Mouse (Mus musculus) forebrain, embryonic 11.5 days (tissue): ENCODE measurements at regions not wholly inside any gene's neighbourhood (a gene's known extent, or its start where the extent isn't known, plus 50 kb on each side); places are given as distances from the start of the nearest gene placed in this dataset.

Source experiments
- ATAC-seq: fragments of 200-750 bp; cut with Nextera tagmentation; replicated peaks from 2 replicates; pipeline ENCODE4 v1.8.0; 2017; ENCODE audit warnings: moderate TSS enrichment; ENCODE audit not compliant: low FRiP score
- DNase-seq: peaks from one replicate; pipeline ENCODE4 v3.0.0-alpha.2; 2017; ENCODE audit warnings: low spot score
- H3K27ac ChIP-seq: fragments of 300-500 bp; sonication (generic); 2 replicates; pipeline ENCODE4 v1.5.1; 2014; ENCODE audit warnings: low read depth, low read length
- H3K27me3 ChIP-seq: fragments of 300-500 bp; sonication (generic); 2 replicates; pipeline ENCODE4 v1.6.1; 2014; ENCODE audit warnings: mild to moderate bottlenecking, low read length, mixed read lengths; ENCODE audit not compliant: control insufficient read depth, insufficient read depth
- H3K36me3 ChIP-seq: fragments of 300-500 bp; sonication (generic); 2 replicates; pipeline ENCODE4 v1.6.1; 2014; ENCODE audit warnings: mild to moderate bottlenecking, low read length, moderate library complexity, mixed read lengths; ENCODE audit not compliant: control insufficient read depth, insufficient read depth
- H3K4me1 ChIP-seq: fragments of 300-500 bp; sonication (generic); replicated peaks from 2 replicates; pipeline ENCODE4 v1.6.1; 2014; ENCODE audit warnings: low read length, mixed read lengths; ENCODE audit not compliant: control insufficient read depth, insufficient read depth
- H3K4me2 ChIP-seq: fragments of 300-500 bp; sonication (generic); 2 replicates; pipeline ENCODE4 v1.6.1; 2014; ENCODE audit warnings: low read depth, mild to moderate bottlenecking, low read length, moderate library complexity, mixed read lengths; ENCODE audit not compliant: severe bottlenecking
- H3K4me3 ChIP-seq: fragments of 300-500 bp; sonication (generic); 2 replicates; pipeline ENCODE4 v1.5.1; 2014; ENCODE audit warnings: low read depth, low read length
- H3K9ac ChIP-seq: fragments of 300-500 bp; sonication (generic); 2 replicates; pipeline ENCODE4 v1.6.1; 2014; ENCODE audit warnings: low read length
- H3K9me3 ChIP-seq: fragments of 300-500 bp; sonication (generic); 2 replicates; pipeline ENCODE4 v1.6.1; 2016; ENCODE audit warnings: low read length, mixed read lengths; ENCODE audit not compliant: control insufficient read depth
- WGBS: fragments of 180-500 bp; shearing (Covaris S2); extraction: QIAGEN DNeasy Blood & Tissue Kit; methylation state at CpG from one replicate; pipeline ENCODE4 v1.1.7; 2014; 5-methylcytosine and 5-hydroxymethylcytosine counted together

DNA sequence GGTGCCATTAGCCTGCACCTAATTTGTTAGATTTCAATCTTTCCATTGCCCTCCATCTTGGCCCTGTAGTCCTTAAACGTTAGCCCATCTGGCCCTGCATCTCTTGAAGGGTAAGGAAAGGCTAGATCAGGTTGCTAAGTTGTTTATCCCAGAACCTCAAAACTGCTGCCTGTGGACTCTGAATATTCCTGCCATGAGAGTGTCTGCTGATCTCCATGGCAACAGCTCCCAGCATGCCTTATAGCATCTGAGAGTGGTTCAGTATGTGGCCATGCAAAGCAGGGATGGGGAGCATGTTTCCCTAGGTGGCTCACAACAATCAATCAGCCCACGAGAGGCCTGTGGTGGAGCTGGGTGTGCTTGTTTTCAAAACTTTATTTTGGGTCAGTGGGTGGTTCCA is 346.3 kb downstream of the Rps24 start:
- Histone ChIP-seq H3K9ac (no peak overlapping the region), H3K9me3 (no peaks in the 10 kb centered on the region), H3K4me3 (no peak overlapping the region), H3K27ac (no peak overlapping the region), H3K4me1 (peaks cover 4% of the 10 kb centered on the region; the same call in 1 of the 2 replicates), H3K4me2 (no peak overlapping the region), H3K36me3 (no peaks in the 10 kb centered on the region), H3K27me3 (no peaks in the 10 kb centered on the region)
- DNase-seq (no peak), ATAC-seq (no peak)
- WGBS: 33% methylated on average over 2 of the region's 2 CpGs

DNA sequence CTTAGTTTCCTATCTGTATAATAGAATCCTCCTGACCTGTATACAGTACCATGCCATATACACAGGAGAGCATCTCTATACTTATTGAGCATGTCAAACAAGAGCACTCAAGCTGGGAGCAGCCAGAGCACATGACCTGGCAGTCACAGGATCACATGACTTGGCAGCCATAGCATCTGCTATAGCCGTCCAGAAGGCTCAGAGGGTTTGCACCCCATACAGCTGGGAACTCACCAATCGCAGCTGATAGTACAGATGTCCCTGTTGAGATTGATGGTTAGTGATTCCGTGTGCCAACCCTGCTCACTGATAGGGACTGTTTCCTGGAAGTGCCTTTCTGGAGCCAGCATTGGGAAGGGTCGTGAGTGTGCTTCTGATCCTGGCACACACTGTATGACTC is 351.3 kb downstream of the Rps24 start:
- H3K27ac ChIP-seq: no peak overlapping the region
- WGBS: 90% methylated on average over 4 of the region's 4 CpGs

DNA sequence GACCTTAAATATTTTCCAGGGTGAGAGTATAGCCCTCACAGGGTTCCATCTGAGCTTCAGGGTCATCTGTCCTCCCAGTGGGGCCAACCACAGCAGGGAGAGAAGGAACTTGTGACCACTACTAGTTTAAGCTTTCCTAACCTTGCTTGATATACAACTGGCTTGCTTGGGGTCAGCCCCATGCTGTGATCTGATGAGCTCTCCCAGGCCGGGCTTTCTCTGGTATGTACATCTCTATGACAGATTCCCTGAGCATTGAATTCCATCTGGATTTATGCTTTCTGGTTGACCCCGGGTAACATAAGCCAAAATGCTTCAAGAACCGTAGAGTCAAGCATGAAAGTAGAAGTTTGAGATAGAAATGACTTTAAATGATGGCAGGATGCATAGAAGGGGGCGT is 352.1 kb downstream of the Rps24 start:
- DNase-seq (no peak), ATAC-seq (no peak)
- Histone ChIP-seq H3K4me1 (peaks cover 11% of the 10 kb centered on the region), H3K4me3 (no peak overlapping the region), H3K4me2 (no peak overlapping the region), H3K9me3 (no peaks in the 10 kb centered on the region), H3K36me3 (no peaks in the 10 kb centered on the region), H3K9ac (no peak overlapping the region), H3K27ac (no peak overlapping the region), H3K27me3 (no peaks in the 10 kb centered on the region)
- WGBS: 73% methylated on average over 4 of the region's 4 CpGs

More for the DNA sequence above, 351.3 kb downstream of the Rps24 start:
- no peaks in the 10 kb centered on the region for H3K27me3 ChIP-seq
- DNase-seq (no peak), ATAC-seq (no peak)
- H3K4me3 ChIP-seq: no peak overlapping the region
- H3K9me3 ChIP-seq: no peaks in the 10 kb centered on the region
- peaks cover 11% of the 10 kb centered on the region for H3K4me1 ChIP-seq
- no peaks in the 10 kb centered on the region for H3K36me3 ChIP-seq
- H3K4me2 ChIP-seq: no peak overlapping the region
- H3K9ac ChIP-seq: no peak overlapping the region

DNA sequence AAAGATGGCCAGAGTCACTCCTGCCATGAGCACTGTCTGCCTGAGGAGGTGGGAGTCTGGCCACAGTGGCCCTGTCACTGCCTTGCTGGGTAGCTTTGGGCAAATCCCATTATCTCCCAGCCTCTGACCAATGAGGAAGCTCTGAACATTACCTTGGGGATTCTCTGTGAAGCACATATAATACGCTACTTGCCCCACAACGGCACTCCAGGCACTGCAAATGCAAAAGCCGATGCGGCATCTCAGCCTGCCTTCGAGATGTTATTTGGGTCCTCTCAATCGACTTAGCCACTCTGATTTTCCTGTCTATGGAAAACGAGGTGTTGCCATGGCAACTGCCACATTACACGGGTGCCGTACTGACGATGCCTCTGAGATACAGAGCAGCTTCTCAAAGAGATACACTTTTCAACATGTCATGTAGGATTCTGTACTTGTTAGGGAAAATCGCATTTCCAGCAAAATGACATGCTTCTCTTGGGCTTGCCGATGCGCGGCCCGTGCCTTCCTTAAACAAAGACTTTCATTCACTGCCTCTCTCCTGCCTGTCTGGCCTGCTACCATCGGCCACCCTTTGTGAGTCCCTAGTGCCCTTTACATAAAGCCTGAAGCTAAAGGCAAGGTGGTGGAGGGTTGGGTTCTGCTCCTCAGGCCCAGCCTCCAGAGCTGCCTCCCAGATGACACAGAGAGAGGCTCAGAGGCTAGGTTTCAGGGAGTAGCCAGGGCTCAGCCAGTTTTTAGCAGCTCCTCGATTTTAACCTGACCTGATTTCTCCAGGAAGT is 355.0 kb downstream of the Rps24 start:
- H3K36me3 ChIP-seq: no peaks in the 10 kb centered on the region
- H3K4me3 ChIP-seq: no peak overlapping the region
- H3K27me3 ChIP-seq: no peaks in the 10 kb centered on the region
- ATAC-seq: peak; percentile 69
- WGBS: 25% methylated on average over 17 of the region's 17 CpGs
- peak; percentile 66 for DNase-seq
- H3K4me2 ChIP-seq: peak overlapping the region; percentile 13; the same call in 1 of the 2 replicates
- H3K4me1 ChIP-seq: peaks cover 11% of the 10 kb centered on the region
- peak overlapping the region; percentile 37 for H3K9ac ChIP-seq
- peak overlapping the region; percentile 73; the same call in 1 of the 2 replicates for H3K27ac ChIP-seq
- H3K9me3 ChIP-seq: no peaks in the 10 kb centered on the region

DNA sequence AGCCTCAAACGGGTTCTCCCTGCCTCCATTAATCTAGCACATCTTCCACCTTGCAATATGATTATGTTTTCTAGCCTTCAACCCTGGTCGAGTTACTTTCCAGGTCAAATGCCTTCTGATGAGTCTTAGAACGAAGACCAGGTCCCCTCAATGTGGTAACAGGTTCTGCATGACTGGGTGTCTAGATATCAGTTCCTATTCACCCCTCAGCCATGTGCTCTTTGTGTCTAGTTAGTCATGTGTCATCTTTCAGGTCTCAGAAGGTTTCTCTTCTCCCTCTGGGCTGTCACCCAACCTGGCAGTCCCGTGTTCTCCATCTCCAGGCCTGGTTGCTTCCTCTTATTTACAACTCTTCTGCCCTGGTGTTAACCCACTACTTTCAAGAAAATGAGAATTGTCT is 356.7 kb downstream of the Rps24 start:
- H3K36me3 ChIP-seq: no peaks in the 10 kb centered on the region
- H3K4me2 ChIP-seq: no peak overlapping the region
- peaks cover 11% of the 10 kb centered on the region for H3K4me1 ChIP-seq
- DNase-seq: no peak
- H3K27ac ChIP-seq: no peak overlapping the region
- H3K4me3 ChIP-seq: no peak overlapping the region
- H3K9ac ChIP-seq: no peak overlapping the region
- H3K9me3 ChIP-seq: no peaks in the 10 kb centered on the region
- WGBS: 77% methylated on average over 4 of the region's 4 CpGs
- H3K27me3 ChIP-seq: no peaks in the 10 kb centered on the region
- no peak for ATAC-seq

DNA sequence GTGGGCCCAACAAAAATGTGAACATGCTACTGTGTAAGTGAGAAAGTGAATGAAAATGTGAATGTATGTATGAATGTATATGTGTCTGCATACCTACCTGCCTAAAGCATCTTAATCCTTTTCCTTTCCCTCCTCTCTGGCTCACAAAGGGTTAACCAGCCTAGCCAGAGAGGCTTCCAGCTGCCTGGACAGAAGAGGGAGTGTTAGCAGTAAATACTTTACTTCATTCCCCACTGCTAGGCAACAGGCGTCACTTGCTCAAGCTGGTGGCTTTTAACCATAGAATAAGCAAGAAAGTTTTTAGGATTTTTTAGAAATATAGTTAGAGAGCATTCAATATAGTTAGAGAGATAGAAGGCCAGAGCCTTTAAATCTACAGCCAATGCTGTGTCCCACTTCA is 363.6 kb downstream of the Rps24 start:
- Histone ChIP-seq H3K27me3 (no peaks in the 10 kb centered on the region), H3K36me3 (no peaks in the 10 kb centered on the region), H3K4me2 (no peak overlapping the region), H3K4me1 (no peaks in the 10 kb centered on the region), H3K9ac (no peak overlapping the region), H3K4me3 (no peak overlapping the region), H3K27ac (no peak overlapping the region), H3K9me3 (no peaks in the 10 kb centered on the region)
- ATAC-seq (no peak), DNase-seq (no peak)
- WGBS: 13% methylated on average over 1 of the region's 1 CpGs

DNA sequence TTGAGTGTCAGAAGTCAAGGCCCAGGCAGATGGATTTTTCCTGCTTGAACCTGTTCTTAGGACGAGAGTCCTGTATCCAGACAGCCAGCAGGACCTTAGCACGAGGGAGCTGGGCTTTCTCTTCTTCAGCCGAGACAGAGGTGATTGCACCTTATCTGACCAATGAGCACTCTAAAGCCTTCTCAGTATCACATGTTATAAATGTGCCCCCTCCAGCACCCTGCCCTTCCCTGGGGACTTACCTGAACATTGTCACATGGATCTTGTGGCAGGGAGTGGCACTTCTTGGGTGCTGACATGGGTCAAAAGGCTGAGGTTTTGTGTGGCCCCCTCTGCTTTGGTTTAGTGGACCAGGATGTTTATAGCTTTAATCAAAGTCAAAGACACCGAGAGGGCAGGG is 367.5 kb downstream of the Rps24 start:
- Histone ChIP-seq H3K27ac (no peak overlapping the region), H3K4me3 (no peak overlapping the region), H3K4me1 (no peaks in the 10 kb centered on the region), H3K4me2 (no peak overlapping the region), H3K36me3 (no peaks in the 10 kb centered on the region), H3K9me3 (no peaks in the 10 kb centered on the region), H3K27me3 (no peaks in the 10 kb centered on the region), H3K9ac (no peak overlapping the region)
- no peak for DNase-seq
- WGBS: 71% methylated on average over 4 of the region's 4 CpGs
- ATAC-seq: no peak

DNA sequence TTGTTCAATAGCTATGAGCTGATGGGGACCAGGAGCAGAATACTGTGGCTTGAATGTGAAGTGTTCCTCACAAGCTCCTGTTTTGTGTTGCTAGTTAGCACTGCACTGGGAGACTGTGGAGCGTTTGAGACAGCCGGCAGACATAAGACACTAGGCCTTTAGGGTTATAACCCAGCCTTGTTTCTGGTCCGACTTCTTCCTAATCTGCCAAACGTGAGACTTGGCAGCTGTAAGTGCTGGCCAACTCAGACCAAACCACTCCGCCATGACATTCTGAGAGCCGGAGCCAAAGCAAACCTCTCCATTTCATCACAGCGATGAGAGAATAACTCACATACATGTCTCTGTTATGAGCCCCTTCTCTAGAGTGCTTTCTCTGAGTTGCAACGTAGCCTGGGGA is 375.2 kb downstream of the Rps24 start:
- WGBS: 89% methylated on average over 8 of the region's 8 CpGs
- H3K9me3 ChIP-seq: no peaks in the 10 kb centered on the region
- H3K4me3 ChIP-seq: no peak overlapping the region
- no peak overlapping the region for H3K9ac ChIP-seq
- DNase-seq: peak; percentile 9
- H3K27me3 ChIP-seq: no peaks in the 10 kb centered on the region
- no peak overlapping the region for H3K4me2 ChIP-seq
- no peak overlapping the region for H3K27ac ChIP-seq
- no peaks in the 10 kb centered on the region for H3K4me1 ChIP-seq
- no peaks in the 10 kb centered on the region for H3K36me3 ChIP-seq
- ATAC-seq: no peak

DNA sequence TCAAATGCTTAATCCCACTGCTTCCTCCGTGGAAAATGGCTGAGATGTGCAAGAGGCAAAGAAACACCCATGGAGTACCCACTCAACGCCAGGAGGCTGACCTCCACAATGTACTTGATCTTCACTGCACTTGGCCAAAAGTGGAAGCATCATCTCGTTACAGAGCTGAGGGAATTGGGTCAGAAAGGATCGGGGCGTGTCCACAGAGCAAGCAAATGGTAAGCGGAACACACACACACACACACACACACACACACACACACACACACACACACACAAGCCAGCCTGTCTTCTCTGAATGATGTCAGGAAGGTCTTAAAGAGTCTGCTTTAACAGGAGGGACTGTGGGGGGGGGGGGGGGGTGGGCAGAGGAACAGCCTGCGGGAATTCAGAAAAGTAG is 375.7 kb downstream of the Rps24 start:
- no peak overlapping the region for H3K9ac ChIP-seq
- peak; percentile 13 for DNase-seq
- H3K27ac ChIP-seq: no peak overlapping the region
- no peaks in the 10 kb centered on the region for H3K27me3 ChIP-seq
- ATAC-seq: no peak
- no peaks in the 10 kb centered on the region for H3K36me3 ChIP-seq
- H3K4me1 ChIP-seq: no peaks in the 10 kb centered on the region
- 79% methylated on average over 7 of the region's 7 CpGs for WGBS
- no peaks in the 10 kb centered on the region for H3K9me3 ChIP-seq
- no peak overlapping the region for H3K4me3 ChIP-seq
- H3K4me2 ChIP-seq: no peak overlapping the region
